Mouse (Mus musculus) layer of hippocampus, adult 18-20 months (tissue): Measurements from ENCODE around the gene Anapc7. TPM values are rescaled to one million over a fixed set of nuclear protein-coding genes. Genes with fewer than 3 reads are reported as not detected.
A peak's percentile ranks its signal among the peaks of the same experiment; 100 is the strongest.
"Not testable (repeated sequence)": the region's sequence is repeated elsewhere in the genome, so short reads cannot be mapped to it uniquely, and the experiment has no call there.

Experiments used
- DNase-seq, 2 experiments: peaks; one replicate each; pipeline ENCODE4 v3.0.0; 2022; ENCODE audit warnings: low spot score in 2 of 2
- total RNA-seq, 2 experiments: library from RNA; stranded (reverse); gene quantifications; 2 replicates each; pipeline ENCODE4 v1.2.3; 2021

Anapc7 gene
- total RNA-seq, 2 experiments from 2014 or later, result 30.6 to 34.9 TPM

- DNase-seq, result no peak
Measured at GRCm38 (mm10) chr5:122403362-122403761, 18.1 kb upstream of the Anapc7 start.

GRCm38 (mm10) chr5:122405537-122405936 is 16.0 kb upstream of the Anapc7 start:
- no peak for DNase-seq

- no peak for DNase-seq
Measured at GRCm38 (mm10) chr5:122409692-122410645, 11.5 kb upstream of the Anapc7 start.

GRCm38 (mm10) chr5:122411892-122412291 is 9.6 kb upstream of the Anapc7 start:
- DNase-seq, result no peak

GRCm38 (mm10) chr5:122412826-122413225 is 8.7 kb upstream of the Anapc7 start:
- no peak for DNase-seq

GRCm38 (mm10) chr5:122414351-122414750 is 7.1 kb upstream of the Anapc7 start:
- DNase-seq, result no peak

- no peak for DNase-seq
Measured at GRCm38 (mm10) chr5:122415465-122415864, 6.0 kb upstream of the Anapc7 start.

- not testable (repeated sequence) for DNase-seq
Measured at GRCm38 (mm10) chr5:122420676-122421075, 817 bp upstream of the Anapc7 start.

GRCm38 (mm10) chr5:122422071-122422964 is 825 bp downstream of the Anapc7 start:
- DNase-seq, result peak; percentile 84 to 93

GRCm38 (mm10) chr5:122423083-122423482 is 1.6 kb downstream of the Anapc7 start:
- no peak for DNase-seq

GRCm38 (mm10) chr5:122425550-122425949 is 4.1 kb downstream of the Anapc7 start:
- DNase-seq, result no peak

- DNase-seq, result no peak
Measured at GRCm38 (mm10) chr5:122430036-122430775, 8.7 kb downstream of the Anapc7 start.

GRCm38 (mm10) chr5:122431221-122431620 is 9.7 kb downstream of the Anapc7 start:
- DNase-seq, result no peak

- no peak for DNase-seq
Measured at GRCm38 (mm10) chr5:122434541-122434940, 13.0 kb downstream of the Anapc7 start.

GRCm38 (mm10) chr5:122439400-122440094 is 18.1 kb downstream of the Anapc7 start:
- DNase-seq, result peak in 1 of 2 experiments; percentile 52

GRCm38 (mm10) chr5:122440095-122440630 is 18.7 kb downstream of the Anapc7 start:
- DNase-seq, result no peak

GRCm38 (mm10) chr5:122444492-122444891 is 23.0 kb downstream of the Anapc7 start:
- no peak for DNase-seq

GRCm38 (mm10) chr5:122445051-122445610 is 23.6 kb downstream of the Anapc7 start:
- no peak for DNase-seq

- DNase-seq, result no peak
Measured at GRCm38 (mm10) chr5:122447857-122448256, 26.4 kb downstream of the Anapc7 start.

- DNase-seq, result no peak
Measured at GRCm38 (mm10) chr5:122448869-122449268, 27.4 kb downstream of the Anapc7 start.
